Comparison of ENCODE assay signal across 12 mouse cellular contexts in genomic region chr14:122322136-122322535, GRCm38 (mm10).
DNase-seq lines count a peak whose midpoint lies in the region; ATAC-seq lines count a peak whose summit lies in the region.
"Had no signal": no experiment of that assay in that cellular context is flagged by ENCODE, and none has a peak within 500 bp of the region (broad histone marks: within the 10 kb centered on the region; RNA-seq: fewer than 3 reads in every experiment).

No protein-coding gene starts in this region.

- H3K36me3 ChIP-seq in embryonic facial prominence, embryonic 11.5 days (replicated peaks; ENCODE audit: control insufficient read depth, insufficient read depth, low read depth, low read length): no peaks in the 10 kb centered on the region
- H3K36me3 ChIP-seq in intestine, embryonic 16.5 days (ENCODE audit: control insufficient read depth, insufficient read depth, low read length): no peaks in the 10 kb centered on the region
- H3K36me3 ChIP-seq: heart, embryonic 15.5 days had no signal

- H3K4me2 ChIP-seq in embryonic facial prominence, embryonic 11.5 days (ENCODE audit: low read depth, low read length): no peak overlapping the region
- no peak overlapping the region for H3K4me2 ChIP-seq in intestine, embryonic 16.5 days (ENCODE audit: low read depth, low read length)
- H3K4me2 ChIP-seq: heart, embryonic 15.5 days had no signal

- H3K27me3 ChIP-seq in embryonic facial prominence, embryonic 11.5 days (ENCODE audit: control insufficient read depth, insufficient read depth, low read length): no peaks in the 10 kb centered on the region
- H3K27me3 ChIP-seq in intestine, embryonic 16.5 days (replicated peaks; ENCODE audit: control insufficient read depth, insufficient read depth, low read length): no peaks in the 10 kb centered on the region
- H3K27me3 ChIP-seq: heart, embryonic 15.5 days had no signal

- WGBS in embryonic facial prominence, embryonic 11.5 days: 27% methylated on average over 5 of the region's 5 CpGs
- WGBS in intestine, embryonic 16.5 days: 19% methylated on average over 5 of the region's 5 CpGs

- no peak for ATAC-seq in embryonic facial prominence, embryonic 11.5 days (replicated peaks; ENCODE audit: insufficient number of reproducible peaks, low FRiP score, low TSS enrichment, low read depth)
- ATAC-seq in intestine, embryonic 16.5 days: no peak

- DNase-seq in kidney, postnatal 10 days: peak; percentile 60
- DNase-seq in kidney, adult 9 months: no peak
- peak; percentile 26 for DNase-seq in WW6 (ENCODE audit: low read depth, low spot score)
- DNase-seq in embryonic facial prominence, embryonic 11.5 days (ENCODE audit: low spot score): peak; percentile 82
- peak; percentile 44 for DNase-seq in retina, postnatal 1 day
- no peak for DNase-seq in MN1 (ENCODE audit: low spot score)
- DNase-seq: cerebellum, adult 9-10 months; gastrocnemius, postnatal 10 days; kidney, adult 11 months; thymus, postnatal 25 days had no signal

- no peaks in the 10 kb centered on the region for H3K9me3 ChIP-seq in embryonic facial prominence, embryonic 11.5 days (replicated peaks; ENCODE audit: control insufficient read depth, low read length)
- no peaks in the 10 kb centered on the region for H3K9me3 ChIP-seq in intestine, embryonic 16.5 days (ENCODE audit: control insufficient read depth, low read length)
- H3K9me3 ChIP-seq: heart, embryonic 15.5 days had no signal

- no peak overlapping the region for H3K9ac ChIP-seq in embryonic facial prominence, embryonic 11.5 days (replicated peaks; ENCODE audit: low read length)
- H3K9ac ChIP-seq in intestine, embryonic 16.5 days (ENCODE audit: low read depth, low read length): no peak overlapping the region
- H3K9ac ChIP-seq: heart, embryonic 15.5 days had no signal

- no peak overlapping the region for H3K4me3 ChIP-seq in embryonic facial prominence, embryonic 11.5 days (ENCODE audit: low read depth, low read length)
- no peak overlapping the region for H3K4me3 ChIP-seq in intestine, embryonic 16.5 days (ENCODE audit: low read length)
- H3K4me3 ChIP-seq: heart, embryonic 15.5 days had no signal

- no peaks in the 10 kb centered on the region for H3K4me1 ChIP-seq in embryonic facial prominence, embryonic 11.5 days (ENCODE audit: control insufficient read depth, insufficient read depth, low read length)
- no peaks in the 10 kb centered on the region for H3K4me1 ChIP-seq in intestine, embryonic 16.5 days (ENCODE audit: control insufficient read depth, insufficient read depth, low read length)
- H3K4me1 ChIP-seq: heart, embryonic 15.5 days had no signal

- H3K27ac ChIP-seq in embryonic facial prominence, embryonic 11.5 days (replicated peaks; ENCODE audit: low read depth, low read length): no peak overlapping the region
- no peak overlapping the region for H3K27ac ChIP-seq in intestine, embryonic 16.5 days (ENCODE audit: low read length)
- H3K27ac ChIP-seq: heart, embryonic 15.5 days had no signal

Comparison
In these comparisons a context has a peak if more than half of its experiments do, and no peak if none do; other contexts are left out.
1. DNase-seq: peak in kidney, postnatal 10 days (single experiment), WW6 (single experiment), embryonic facial prominence, embryonic 11.5 days (single experiment) and retina, postnatal 1 day (single experiment); none in kidney, adult 9 months (single experiment) and MN1 (single experiment).